Mouse (Mus musculus) erythroblast, adult 5-6 weeks (primary cell): ENCODE measurements around the gene Arf5. TPM values are rescaled to one million over a fixed set of nuclear protein-coding genes. Genes with fewer than 3 reads are reported as not detected.
A peak's percentile ranks its signal among the peaks of the same experiment; 100 is the strongest.

Source experiments
- ATAC-seq: replicated peaks from 2 replicates; pipeline ENCODE4 v1.8.0; 2016; ENCODE audit warnings: moderate number of reproducible peaks, mild to moderate bottlenecking, moderate TSS enrichment, inconsistent platforms; ENCODE audit not compliant: poor library complexity, low FRiP score, severe bottlenecking
- total RNA-seq, 2 experiments: library from RNA; stranded (forward) in 1 of 2; stranded (reverse) in 1 of 2; fragments of 150-400 nt in 1 of 2; fragments of 200-764, 138-1000 nt in 1 of 2; gene quantifications; 2 replicates each; pipeline versions ENCODE4 v1.2.3 to v1.2.4; 2015 to 2017; ENCODE audit warnings: low replicate concordance in 2 of 2

Arf5 gene
- 175 and 190 TPM in 2 replicates for total RNA-seq (2015; ENCODE audit: low replicate concordance)
- total RNA-seq (2017; ENCODE audit: low replicate concordance), result 211 and 230 TPM in 2 replicates

- ATAC-seq, result peak; percentile 41
These were observed at the start of gene Arf5 for GRCm38 (mm10) chr6:28423313-28423712. TSS of gene Arf5 (plus strand) at chr6:28423560.

DNA sequence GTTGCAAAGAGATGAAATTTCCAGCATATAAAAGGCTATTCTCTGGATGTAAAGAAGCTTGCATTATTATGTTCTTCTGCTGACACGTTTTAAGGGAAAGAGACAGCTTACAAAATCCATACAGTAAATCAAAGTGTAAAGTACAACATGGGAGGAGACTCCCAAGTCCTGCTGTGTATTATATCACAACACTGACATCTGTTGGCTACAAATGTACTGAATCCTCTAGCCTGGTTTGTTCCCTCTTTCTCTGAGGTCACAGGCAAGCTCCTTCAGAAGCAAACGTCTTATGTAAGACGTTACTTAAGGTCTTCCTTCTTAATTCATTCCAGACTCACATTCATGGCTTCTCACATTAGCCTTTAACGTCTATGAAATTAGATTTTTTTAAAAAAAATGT, 41.4 kb upstream of the Arf5 start:
- ATAC-seq, result no peak

DNA sequence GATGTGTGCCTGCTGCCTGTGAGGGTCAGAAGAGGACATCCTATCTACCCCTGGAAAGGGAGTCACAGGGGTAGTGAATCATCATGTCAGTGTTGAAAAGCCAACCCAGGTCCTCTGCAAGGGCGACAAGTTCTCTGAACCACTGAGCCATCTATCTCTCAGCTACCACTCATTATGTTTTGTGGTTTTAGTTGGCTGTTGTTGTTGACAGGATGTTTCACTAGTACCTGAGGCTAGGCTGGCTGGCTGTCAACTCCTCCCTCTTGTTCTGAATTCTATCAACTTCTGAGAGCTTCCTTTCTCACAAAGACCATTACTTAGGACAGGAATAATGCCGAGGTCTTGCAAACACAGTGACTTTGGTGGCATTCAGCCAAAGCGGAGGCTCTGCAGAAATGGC, 38.2 kb upstream of the Arf5 start:
- no peak for ATAC-seq

GRCm38 (mm10) chr6:28389038-28389437, 34.3 kb upstream of the Arf5 start:
- ATAC-seq, result no peak

- ATAC-seq, result no peak
These were observed 27.1 kb upstream of the Arf5 start for GRCm38 (mm10) chr6:28396051-28396852.

- no peak for ATAC-seq
These were observed 26.4 kb upstream of the Arf5 start for GRCm38 (mm10) chr6:28396853-28397457.

DNA sequence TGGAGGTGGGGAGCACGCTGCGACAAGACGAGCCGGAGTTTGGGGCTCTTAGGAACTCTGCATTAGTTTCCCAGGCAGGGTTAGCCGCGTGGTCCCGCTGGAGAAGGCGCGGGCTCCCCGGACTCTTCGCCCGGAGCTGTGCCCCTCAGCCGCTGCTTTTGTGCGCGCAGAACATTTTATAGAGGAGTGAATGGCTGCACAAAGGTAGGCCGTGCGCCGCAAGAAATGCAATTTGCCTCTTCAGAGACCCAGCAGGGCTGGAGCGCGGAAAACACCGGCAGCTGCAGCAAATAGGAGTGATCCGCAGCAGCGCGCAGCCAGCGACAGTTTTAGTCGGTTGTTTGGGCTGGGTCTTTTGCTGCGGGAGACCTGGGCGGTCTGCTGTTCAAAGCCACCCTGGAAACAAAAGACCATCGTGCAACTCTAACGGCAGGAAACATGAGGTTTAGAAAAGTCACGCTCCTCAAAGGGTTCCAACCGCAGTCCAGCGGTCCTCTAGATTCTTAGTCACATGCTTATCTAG, 25.6 kb upstream of the Arf5 start, which contains the start of gene Zfp800:
Zfp800 (minus strand) TSS at position 325 of the 523 bp plus-strand sequence.
- no peak for ATAC-seq

- ATAC-seq, result no peak
These were observed 24.6 kb upstream of the Arf5 start for GRCm38 (mm10) chr6:28398726-28399125.

DNA sequence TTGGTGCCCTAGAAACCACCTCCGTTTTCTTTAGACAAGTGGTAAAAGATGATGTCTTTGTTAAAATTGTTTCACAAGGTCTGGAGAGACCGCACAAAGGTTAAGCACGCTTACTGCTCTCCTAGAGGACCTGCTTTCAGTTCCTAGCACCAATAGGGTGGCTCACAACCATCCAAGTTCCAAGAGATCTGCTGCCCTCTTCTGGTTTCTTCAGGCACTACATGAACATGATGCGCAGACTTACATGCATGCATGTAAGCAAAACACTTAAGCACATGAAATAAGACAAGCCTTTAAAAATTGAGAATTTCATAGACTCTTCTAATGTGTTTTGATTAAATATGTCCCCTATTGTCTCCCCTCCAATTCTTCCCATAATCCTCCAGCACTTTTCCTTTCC, 23.6 kb upstream of the Arf5 start:
- peak; percentile 67; the same call in 1 of the 2 replicates for ATAC-seq

GRCm38 (mm10) chr6:28410053-28410452, 13.3 kb upstream of the Arf5 start:
- no peak for ATAC-seq

- no peak for ATAC-seq
These were observed 12.1 kb upstream of the Arf5 start for GRCm38 (mm10) chr6:28411236-28411635.

- ATAC-seq, result no peak
These were observed 6.4 kb upstream of the Arf5 start for GRCm38 (mm10) chr6:28416981-28417380.

- ATAC-seq, result no peak
These were observed 4.9 kb upstream of the Arf5 start for GRCm38 (mm10) chr6:28418449-28418848.

- no peak for ATAC-seq
These were observed 3.7 kb upstream of the Arf5 start for GRCm38 (mm10) chr6:28419673-28420072.

- ATAC-seq, result no peak
These were observed 3.0 kb upstream of the Arf5 start for GRCm38 (mm10) chr6:28420361-28420760.

GRCm38 (mm10) chr6:28420865-28421264, 2.5 kb upstream of the Arf5 start:
- ATAC-seq, result no peak

GRCm38 (mm10) chr6:28421469-28422000, 1.8 kb upstream of the Arf5 start:
- ATAC-seq, result peak; percentile 79

- no peak for ATAC-seq
These were observed 589 bp upstream of the Arf5 start for GRCm38 (mm10) chr6:28422651-28423290.

DNA sequence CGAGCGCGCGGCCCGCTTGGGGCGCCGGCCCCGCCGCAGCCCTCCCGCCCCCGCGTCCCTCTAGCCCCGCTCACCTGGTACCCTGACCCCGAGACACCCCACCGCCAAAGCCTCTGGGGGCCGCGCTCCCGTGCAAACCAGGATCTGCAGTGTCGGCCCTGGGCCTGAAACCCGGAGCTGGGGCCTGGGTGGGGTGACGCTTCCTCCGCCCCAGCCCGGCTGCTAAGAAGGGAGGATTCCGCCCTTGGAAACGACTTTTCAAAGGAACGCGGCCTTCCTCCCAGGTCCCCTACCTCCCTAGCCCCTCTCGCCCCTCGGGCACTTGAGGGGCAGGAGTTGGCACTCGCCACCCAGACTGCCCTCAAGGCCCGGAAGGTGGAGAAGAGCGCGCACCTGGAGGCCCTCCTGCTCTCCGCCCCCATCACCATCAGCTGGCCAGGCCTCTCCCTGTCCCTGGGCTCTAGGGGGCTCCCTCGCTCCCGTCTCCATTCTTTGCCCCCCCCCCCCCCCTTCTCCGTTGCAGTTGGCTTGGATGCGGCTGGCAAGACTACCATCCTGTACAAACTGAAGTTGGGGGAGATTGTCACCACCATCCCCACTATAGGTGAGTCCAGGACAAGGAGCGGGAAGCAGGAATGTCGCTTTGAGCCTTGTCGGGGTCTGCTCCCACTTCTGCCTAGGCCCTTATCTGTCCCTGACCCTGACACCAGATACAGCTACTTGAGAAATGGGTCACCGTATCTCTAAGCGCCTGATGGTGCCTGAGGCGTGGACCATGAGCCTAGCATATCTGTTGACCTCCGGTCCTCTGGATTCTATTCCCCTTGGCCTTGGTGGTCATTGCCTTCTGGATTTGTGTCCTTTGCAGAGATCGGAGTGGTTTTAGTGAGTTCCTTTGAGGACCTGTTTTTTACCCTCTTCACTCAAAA, 671 bp downstream of the Arf5 start:
- ATAC-seq, result peak; percentile 64
